Mouse (Mus musculus): ENCODE results near the gene Olfr1511.

GRCm38 (mm10) chr14:52397279-52397678 lies at the start of gene Olfr1511:
- TF ChIP-seq CTCF (IDR thresholded peaks at IDR 0.05; ENCODE audit: control insufficient read depth, insufficient read depth, insufficient read length) (no peak), MYOG (IDR thresholded peaks at IDR 0.05; ENCODE audit: control insufficient read depth, extremely low read depth, insufficient read length) (no peak), FOSL1 (IDR thresholded peaks at IDR 0.05; ENCODE audit: insufficient read depth, low read length, poor library complexity, severe bottlenecking) (no peak), MAX (IDR thresholded peaks at IDR 0.05) (no peak), CEBPB (IDR thresholded peaks at IDR 0.05; ENCODE audit: low read depth) (no peak), USF1 (IDR thresholded peaks at IDR 0.05; ENCODE audit: low read depth) (no peak)

All from C2C12 (cell line).